In the genomic region with DNA sequence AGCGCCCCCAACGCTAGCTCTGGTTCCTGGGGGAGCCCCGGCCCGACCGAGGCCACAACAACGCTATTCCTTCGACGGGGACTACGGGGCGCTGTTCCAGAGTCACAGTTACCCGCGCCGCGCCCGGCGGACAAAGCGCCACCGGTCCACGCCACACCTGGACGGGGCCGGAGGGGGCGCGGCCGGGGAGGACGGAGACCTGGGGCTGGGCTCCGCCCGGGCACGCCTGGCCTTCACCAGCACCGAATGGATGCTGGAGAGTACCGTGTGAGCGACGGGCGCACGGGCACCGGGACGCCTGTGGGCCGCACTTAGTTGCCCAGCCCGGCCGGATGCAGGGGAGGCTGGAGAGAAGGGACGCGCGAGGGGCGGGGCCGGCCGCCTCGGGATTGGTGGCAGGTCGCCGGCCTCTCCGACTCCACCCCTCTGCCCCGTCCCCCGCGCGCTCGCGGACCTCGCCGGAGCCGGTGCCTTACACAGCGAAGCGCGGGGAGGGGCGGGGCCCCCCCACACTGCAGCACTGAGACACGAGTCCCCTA, we compare ENCODE assay signal across 9 mouse cellular contexts. TPM values are rescaled to one million over a fixed set of nuclear protein-coding genes. Genes with fewer than 3 reads are reported as not detected.
DNase-seq lines count a peak whose midpoint lies in the region; ATAC-seq lines count a peak whose summit lies in the region.
"Had no signal": no experiment of that assay in that cellular context is flagged by ENCODE, and none has a peak within 500 bp of the region (broad histone marks: within the 10 kb centered on the region; RNA-seq: fewer than 3 reads in every experiment).

No protein-coding gene starts in this region.

- H3K4me3 ChIP-seq in embryonic facial prominence, embryonic 10.5 days: peak overlapping the region; percentile 67

- peaks cover 34% of the 10 kb centered on the region for H3K36me3 ChIP-seq in embryonic facial prominence, embryonic 10.5 days (replicated peaks)

- peaks cover 54% of the 10 kb centered on the region for H3K27me3 ChIP-seq in embryonic facial prominence, embryonic 10.5 days (replicated peaks; ENCODE audit: low read depth, poor library complexity, severe bottlenecking)

- peaks cover 31% of the 10 kb centered on the region for H3K4me1 ChIP-seq in embryonic facial prominence, embryonic 10.5 days

- intact Hi-C loops in left cerebral cortex, postnatal 4 days (cut with DNase I): no loop called here
- intact Hi-C loops in left cerebral cortex, postnatal 14 days (cut with DNase I): no loop called here
- intact Hi-C loops in heart, postnatal 36 days (cut with DNase I): no loop called here

- ATAC-seq in megakaryocyte progenitor cell, adult 5-6 weeks (replicated peaks; ENCODE audit: poor library complexity): peak; percentile 52

- H3K27ac ChIP-seq in embryonic facial prominence, embryonic 10.5 days (replicated peaks): peak overlapping the region; percentile 87

- DNase-seq in left cerebral cortex, postnatal 4 days: peak; percentile 42
- DNase-seq in left cerebral cortex, postnatal 14 days (ENCODE audit: low spot score in 2 of 2): no peak
- peak; percentile 84 for DNase-seq in embryonic facial prominence, embryonic 10.5 days (ENCODE audit: low spot score)
- DNase-seq in heart, postnatal 36 days: peak; percentile 37 to 38
- peak; percentile 83 to 90 for DNase-seq in kidney, postnatal 4 days
- peak; percentile 71 for DNase-seq in urinary bladder, postnatal 14 days (ENCODE audit: low spot score)
- DNase-seq in layer of hippocampus, postnatal 36 days: no peak

- WGBS in embryonic facial prominence, embryonic 10.5 days: under 1% methylated on average over 63 of the region's 63 CpGs

- H3K9me3 ChIP-seq in embryonic facial prominence, embryonic 10.5 days: no peaks in the 10 kb centered on the region

RNA-seq across cellular contexts. Expression of a gene that starts 15.5 kb away (rescaled TPM):
- 100 to 1,000 TPM; 125 TPM for total RNA-seq in left cerebral cortex, postnatal 4 days (2021)
- total RNA-seq in left cerebral cortex, postnatal 14 days (2021): 10 to 100 TPM; 97.0 to 98.5 TPM
- 4.9 TPM in 2 replicates for polyA plus RNA-seq in embryonic facial prominence, embryonic 10.5 days (2016; fragmentation: Nextera tagmentation; extraction: Ambion mirVana)
- under 1 TPM; 0.38 to 0.86 TPM for total RNA-seq in heart, postnatal 36 days (2021)
- total RNA-seq in megakaryocyte progenitor cell, adult 5-6 weeks (2015): 1.2 TPM in 2 replicates
- 1.7 and 2.3 TPM in 2 replicates for total RNA-seq in megakaryocyte progenitor cell, adult 5-6 weeks (2017)
- 10 to 100 TPM; 64.3 to 72.3 TPM for total RNA-seq in layer of hippocampus, postnatal 36 days (2021)

RNA-seq across cellular contexts. Expression of a gene that starts 30.0 kb away (rescaled TPM):
- 1 to 10 TPM; 2.5 to 3.3 TPM for total RNA-seq in left cerebral cortex, postnatal 4 days (2021)
- total RNA-seq in left cerebral cortex, postnatal 14 days (2021): 1 to 10 TPM; 2.6 to 3.3 TPM
- 6.9 and 7.1 TPM in 2 replicates for polyA plus RNA-seq in embryonic facial prominence, embryonic 10.5 days (2016; fragmentation: Nextera tagmentation; extraction: Ambion mirVana)
- 1 to 10 TPM; 4.6 to 7.2 TPM for total RNA-seq in heart, postnatal 36 days (2021)
- 378 and 389 TPM in 2 replicates for total RNA-seq in megakaryocyte progenitor cell, adult 5-6 weeks (2015)
- 658 and 664 TPM in 2 replicates for total RNA-seq in megakaryocyte progenitor cell, adult 5-6 weeks (2017)
- total RNA-seq in layer of hippocampus, postnatal 36 days (2021): 1 to 10 TPM; 1.2 to 2.0 TPM

RNA-seq across cellular contexts. Expression of a gene that starts 43.0 kb away (rescaled TPM):
- not detected for total RNA-seq in left cerebral cortex, postnatal 4 days (2021)
- total RNA-seq in left cerebral cortex, postnatal 14 days (2021): not detected
- polyA plus RNA-seq in embryonic facial prominence, embryonic 10.5 days (2016; fragmentation: Nextera tagmentation; extraction: Ambion mirVana): not detected in 2 replicates
- not detected for total RNA-seq in heart, postnatal 36 days (2021)
- total RNA-seq in megakaryocyte progenitor cell, adult 5-6 weeks (2015): not detected in 2 replicates
- not detected in 2 replicates for total RNA-seq in megakaryocyte progenitor cell, adult 5-6 weeks (2017)
- not detected for total RNA-seq in layer of hippocampus, postnatal 36 days (2021)
- total RNA-seq: MEL had no signal

RNA-seq across cellular contexts. Expression of a gene that starts 55.4 kb away (rescaled TPM):
- total RNA-seq in left cerebral cortex, postnatal 4 days (2021): not detected
- not detected for total RNA-seq in left cerebral cortex, postnatal 14 days (2021)
- polyA plus RNA-seq in embryonic facial prominence, embryonic 10.5 days (2016; fragmentation: Nextera tagmentation; extraction: Ambion mirVana): not detected in 2 replicates
- not detected for total RNA-seq in heart, postnatal 36 days (2021)
- not detected in 2 replicates for total RNA-seq in megakaryocyte progenitor cell, adult 5-6 weeks (2015)
- total RNA-seq in megakaryocyte progenitor cell, adult 5-6 weeks (2017): not detected in 2 replicates
- total RNA-seq in layer of hippocampus, postnatal 36 days (2021): not detected
- total RNA-seq: MEL had no signal

Comparison
In these comparisons a context has a peak if more than half of its experiments do, and no peak if none do; other contexts are left out.
1. DNase-seq: peak in left cerebral cortex, postnatal 4 days (single experiment), embryonic facial prominence, embryonic 10.5 days (single experiment), heart, postnatal 36 days (2 of 2), kidney, postnatal 4 days (2 of 2) and urinary bladder, postnatal 14 days (single experiment); none in left cerebral cortex, postnatal 14 days (0 of 2) and layer of hippocampus, postnatal 36 days (0 of 2).
2. RNA of a gene that starts 15.5 kb away (total RNA-seq): 125 TPM in left cerebral cortex, postnatal 4 days, 97.0 to 98.5 TPM in left cerebral cortex, postnatal 14 days and 64.3 to 72.3 TPM in layer of hippocampus, postnatal 36 days; 1.2 to 2.3 TPM in megakaryocyte progenitor cell, adult 5-6 weeks and 0.38 to 0.86 TPM in heart, postnatal 36 days; every median in the first group is over 10 times any median in the second.
3. RNA of a gene that starts 30.0 kb away (total RNA-seq): 378 to 664 TPM in megakaryocyte progenitor cell, adult 5-6 weeks; 4.6 to 7.2 TPM in heart, postnatal 36 days, 2.5 to 3.3 TPM in left cerebral cortex, postnatal 4 days, 2.6 to 3.3 TPM in left cerebral cortex, postnatal 14 days and 1.2 to 2.0 TPM in layer of hippocampus, postnatal 36 days; every median in the first group is over 10 times any median in the second.